Mouse (Mus musculus) layer of hippocampus, adult 2 months (tissue): ENCODE measurements around the gene Zfp867. TPM values are rescaled to one million over a fixed set of nuclear protein-coding genes. Genes with fewer than 3 reads are reported as not detected.

ENCODE experiments used
- DNase-seq, 2 experiments: peaks; one replicate each; pipeline ENCODE4 v3.0.0; 2022; ENCODE audit warnings: low spot score in 2 of 2
- H3K27ac ChIP-seq: fragments of 200-600 bp; 2 replicates; pipeline ENCODE4 v1.8.1; 2022
- H3K4me3 ChIP-seq: fragments of 200-600 bp; 2 replicates; pipeline ENCODE4 v1.8.1; 2022; ENCODE audit warnings: mild to moderate bottlenecking
- CTCF ChIP-seq: fragments of 200-600 bp; conservative IDR thresholded peaks from 2 replicates; pipeline ENCODE4 v1.8.1; 2022; ENCODE audit warnings: antibody characterized with exemption, mild to moderate bottlenecking, moderate library complexity
- total RNA-seq, 2 experiments: library from RNA; stranded (reverse); gene quantifications; 2 replicates each; pipeline ENCODE4 v1.2.3; 2021

The Zfp867 gene
- total RNA-seq, 2 experiments from 2014 or later, result 4.9 to 5.1 TPM

DNA sequence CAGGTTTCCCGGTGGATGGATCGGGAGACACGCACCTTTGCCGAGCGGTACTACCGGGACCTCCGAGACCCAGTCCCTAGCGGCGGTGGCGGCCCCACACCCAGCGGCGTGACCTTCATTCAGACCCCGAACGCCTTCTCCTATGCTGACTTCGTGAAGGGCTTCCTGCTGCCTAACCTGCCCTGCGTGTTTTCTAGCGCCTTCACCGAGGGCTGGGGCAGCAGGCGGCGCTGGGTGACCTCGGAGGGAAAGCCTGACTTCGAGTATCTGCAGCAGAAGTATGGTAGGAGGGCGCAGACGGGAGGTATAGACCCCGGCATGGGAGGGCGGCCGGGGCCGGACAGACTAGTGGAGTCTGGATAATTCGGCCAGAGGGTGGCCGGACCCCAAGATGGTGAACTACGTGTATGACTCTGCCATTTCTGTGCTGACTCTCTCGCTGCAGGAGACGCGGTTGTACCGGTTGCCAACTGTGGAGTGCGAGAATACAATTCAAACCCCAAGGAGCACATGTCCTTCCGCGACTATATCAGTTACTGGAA is 22.0 kb downstream of the Zfp867 start:
- H3K4me3 ChIP-seq, result peak overlapping the region; percentile 97
- peak; percentile 46 for TF ChIP-seq CTCF
- H3K27ac ChIP-seq, result peak overlapping the region; percentile 94
- peak; percentile 16 to 40 for DNase-seq

DNA sequence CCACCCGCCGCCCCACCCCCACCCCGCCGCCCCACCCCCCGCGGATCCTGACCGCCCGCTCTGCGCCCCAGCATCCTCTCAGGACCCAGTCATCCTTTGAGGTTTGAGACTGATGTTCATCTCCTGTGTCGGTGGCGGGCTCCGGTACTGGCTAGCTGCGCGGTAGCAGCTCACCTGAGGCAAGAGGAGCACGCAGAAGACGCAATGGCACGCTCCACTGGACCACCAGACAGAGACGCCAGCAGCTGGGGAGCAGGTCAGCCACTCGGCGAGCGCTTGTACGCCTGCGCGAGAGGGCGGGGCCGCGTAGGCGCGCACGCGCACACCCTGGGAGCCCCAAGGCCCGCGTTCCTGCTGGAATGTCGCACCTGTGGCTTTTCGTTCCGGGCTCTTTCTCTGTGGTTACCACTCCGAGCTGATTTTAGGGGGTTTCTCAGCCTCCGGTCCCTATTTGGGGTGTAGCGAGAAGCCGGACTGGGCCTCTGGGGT is 22.5 kb downstream of the Zfp867 start, which contains the start of gene Jmjd4:
Jmjd4 (plus strand) TSS at position 305 of the 489 bp plus-strand sequence.
- H3K27ac ChIP-seq, result peak within 1 kb of the TSS; percentile 94
- TF ChIP-seq CTCF, result no peak
- DNase-seq, result peak; percentile 92 to 96
- H3K4me3 ChIP-seq, result peak within 1 kb of the TSS; percentile 97

DNA sequence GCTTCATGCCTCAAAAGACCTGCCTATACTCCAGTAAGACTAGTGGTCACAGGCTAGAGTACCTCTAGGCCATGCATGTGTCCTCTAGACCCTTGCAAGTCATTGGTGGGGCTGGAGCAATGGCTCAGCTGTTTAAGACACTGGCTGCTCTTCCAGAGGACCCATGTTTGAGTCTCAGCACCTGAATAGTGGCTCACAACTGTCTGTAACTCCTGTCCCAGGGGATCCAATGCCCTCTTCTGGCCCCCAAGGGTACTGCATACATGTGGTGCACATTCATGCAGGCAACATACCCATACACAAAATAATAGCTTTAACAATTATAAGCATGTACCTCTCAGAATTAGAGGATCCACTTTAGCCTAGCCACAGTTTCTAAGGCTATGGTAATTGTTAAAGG is 29.2 kb downstream of the Zfp867 start:
- peak; percentile 56 for TF ChIP-seq CTCF
- H3K27ac ChIP-seq, result no peak overlapping the region
- DNase-seq, result no peak
- H3K4me3 ChIP-seq, result no peak overlapping the region

DNA sequence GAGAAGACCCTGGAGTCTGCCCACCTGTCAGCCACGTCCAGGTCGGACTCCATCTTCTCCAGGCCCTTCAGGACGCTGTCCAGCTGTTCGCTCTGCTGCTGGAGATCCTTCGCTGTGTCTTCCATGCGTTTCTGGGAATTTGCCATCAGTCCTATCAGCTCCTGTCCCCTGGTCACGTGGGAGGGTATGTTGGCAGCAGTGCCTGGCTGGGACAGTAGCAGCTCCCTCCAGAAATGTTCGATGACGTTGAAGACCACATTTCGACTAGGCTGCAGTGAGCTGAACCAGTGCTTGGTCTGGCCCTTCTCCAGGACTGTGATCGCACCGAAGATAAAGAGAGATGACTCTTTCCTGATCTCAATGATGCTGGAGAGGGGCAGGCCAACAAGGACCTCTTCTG is 34.3 kb downstream of the Zfp867 start:
- H3K4me3 ChIP-seq, result no peak overlapping the region
- no peak for DNase-seq
- TF ChIP-seq CTCF, result no peak
- no peak overlapping the region for H3K27ac ChIP-seq

DNA sequence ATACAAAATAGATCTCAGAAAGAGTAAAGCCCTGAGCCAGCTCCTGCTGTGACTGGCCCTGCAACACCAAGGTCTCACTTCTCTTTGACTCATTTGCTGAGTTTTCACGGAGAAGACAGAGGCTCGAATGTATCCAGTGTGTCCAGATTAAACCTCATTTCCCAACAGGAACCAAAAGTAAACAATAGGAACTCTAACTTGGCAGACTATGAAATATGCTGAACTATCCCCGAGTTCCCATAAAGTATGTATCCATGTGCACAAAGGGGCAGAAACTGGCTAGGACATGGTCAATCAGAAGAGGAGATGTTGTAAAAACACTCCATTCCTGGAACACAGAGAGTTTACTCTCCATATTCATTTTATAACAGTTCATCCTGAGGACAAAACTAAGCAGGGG is 40.0 kb downstream of the Zfp867 start:
- Histone ChIP-seq H3K4me3 (no peak overlapping the region), H3K27ac (no peak overlapping the region)
- no peak for TF ChIP-seq CTCF
- no peak for DNase-seq

DNA sequence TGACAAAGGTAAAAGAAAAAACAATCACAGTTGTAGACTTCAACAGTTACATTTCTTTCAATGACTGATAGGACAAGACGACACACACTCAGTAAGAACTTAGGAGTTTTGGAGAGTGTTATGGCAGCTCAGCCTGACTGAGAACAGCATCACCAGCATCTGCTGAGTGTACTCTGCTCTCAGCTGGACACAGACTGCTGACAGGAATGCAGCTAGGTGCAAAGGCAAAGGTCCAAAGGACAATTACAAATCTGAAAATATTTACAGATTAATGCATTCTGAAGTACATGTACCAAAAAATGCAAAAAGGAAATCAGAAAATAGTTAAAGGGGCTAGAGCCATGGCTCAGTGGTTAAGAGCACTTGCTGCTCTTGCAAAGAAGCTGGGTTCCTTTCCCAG is 42.3 kb downstream of the Zfp867 start:
- H3K4me3 ChIP-seq, result no peak overlapping the region
- no peak for DNase-seq
- TF ChIP-seq CTCF, result no peak
- no peak overlapping the region for H3K27ac ChIP-seq

DNA sequence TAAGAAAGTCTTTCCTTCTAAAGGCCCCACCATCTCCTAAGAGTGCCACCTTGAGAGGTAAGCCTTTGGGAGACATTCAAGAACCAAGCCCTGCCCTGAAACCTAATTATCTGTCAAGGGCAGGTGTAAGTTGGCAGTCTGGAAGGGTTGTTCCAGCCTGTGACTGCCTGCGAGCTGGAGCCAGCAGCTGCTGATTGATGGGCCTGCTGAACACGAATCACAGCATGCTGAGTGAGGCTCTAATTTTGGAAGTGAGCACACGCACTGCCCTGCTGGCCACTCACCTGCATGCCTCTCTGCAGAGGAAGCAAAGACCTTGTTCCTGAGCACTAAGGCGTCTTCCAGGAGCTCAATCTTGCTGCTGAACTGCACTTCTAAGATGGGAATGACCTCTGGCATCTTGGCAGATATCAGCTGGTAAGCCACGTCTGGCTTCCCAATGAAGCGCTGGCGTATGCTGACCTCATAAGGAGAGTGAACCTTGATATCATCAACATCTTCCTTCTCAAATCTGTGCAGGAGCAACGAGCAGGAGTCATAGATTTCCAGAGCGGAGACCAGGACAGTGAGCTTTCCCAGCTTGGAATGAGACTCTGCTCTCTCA is 44.1 kb downstream of the Zfp867 start:
- Histone ChIP-seq H3K4me3 (no peak overlapping the region), H3K27ac (no peak overlapping the region)
- no peak for TF ChIP-seq CTCF
- DNase-seq, result no peak

DNA sequence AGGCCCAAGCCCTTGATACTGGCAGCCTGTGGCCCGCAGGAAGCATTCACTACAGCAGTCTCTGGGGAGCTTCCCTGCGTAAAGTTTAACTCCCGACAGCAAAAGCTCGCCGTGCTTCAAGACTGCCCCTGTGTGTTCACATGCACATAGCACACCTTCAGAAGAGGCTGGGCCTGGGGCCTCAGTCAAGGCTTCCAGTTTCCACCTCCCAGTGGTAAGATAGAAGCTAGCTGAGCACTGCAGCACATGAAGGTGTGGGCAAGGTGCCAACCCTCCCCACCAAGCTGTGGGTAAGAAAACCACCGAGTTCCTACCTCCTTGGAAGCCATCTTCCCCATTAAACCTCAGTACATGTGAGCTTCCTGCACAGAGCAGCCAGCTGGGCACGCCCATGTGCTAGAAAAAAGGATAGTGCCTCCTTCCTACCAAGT is 46.6 kb downstream of the Zfp867 start:
- no peak overlapping the region for H3K27ac ChIP-seq
- TF ChIP-seq CTCF, result peak; percentile 60
- H3K4me3 ChIP-seq, result no peak overlapping the region
- DNase-seq, result no peak

DNA sequence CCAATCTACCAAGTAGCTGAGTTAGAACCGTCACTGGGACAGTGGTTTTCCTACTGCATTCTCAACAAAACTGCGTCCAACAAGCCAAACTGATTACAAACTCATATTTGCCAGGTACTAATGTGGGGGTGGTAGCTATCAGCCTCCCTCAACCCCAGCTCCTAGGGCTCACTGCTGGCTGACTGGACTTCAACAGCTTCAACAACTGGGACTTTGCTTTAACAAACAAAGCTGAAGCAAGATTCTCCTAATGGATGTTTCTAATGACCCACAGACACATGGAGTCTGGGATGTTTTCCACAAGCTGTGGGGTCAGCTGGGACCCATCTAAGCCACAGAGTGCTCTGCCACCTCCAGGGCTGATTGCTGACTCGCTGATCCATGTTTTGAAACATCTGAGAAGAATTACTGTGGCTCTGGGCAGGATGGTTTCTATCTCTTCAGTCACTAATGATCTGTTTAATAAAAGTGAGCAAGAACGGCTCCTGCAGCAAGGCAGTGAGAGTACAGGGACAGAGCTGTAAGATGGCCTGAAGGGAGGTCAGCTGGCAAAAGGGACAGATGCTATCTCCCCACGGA is 49.2 kb downstream of the Zfp867 start:
- TF ChIP-seq CTCF, result no peak
- DNase-seq, result no peak
- Histone ChIP-seq H3K27ac (no peak overlapping the region), H3K4me3 (no peak overlapping the region)

DNA sequence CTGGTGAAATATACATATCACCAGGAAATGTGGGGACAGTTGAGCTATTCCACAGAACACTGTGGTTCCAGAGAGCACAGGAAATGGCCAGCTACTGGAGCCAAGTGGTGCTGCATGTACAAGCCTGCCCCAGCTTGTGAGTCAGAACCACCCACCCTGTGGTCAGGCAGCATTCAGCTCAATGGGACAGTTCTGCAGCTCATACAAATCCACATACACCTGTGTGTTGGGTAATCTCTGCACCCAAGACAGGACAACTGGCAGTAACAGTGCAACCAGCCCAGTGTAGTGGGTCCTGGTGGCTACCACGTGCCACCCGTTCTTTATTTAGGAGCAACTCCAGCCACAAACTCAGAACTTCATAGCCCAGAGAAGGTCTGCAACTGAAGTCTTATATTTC is 50.3 kb downstream of the Zfp867 start:
- no peak for DNase-seq
- H3K27ac ChIP-seq, result no peak overlapping the region
- no peak overlapping the region for H3K4me3 ChIP-seq
- TF ChIP-seq CTCF, result no peak

DNA sequence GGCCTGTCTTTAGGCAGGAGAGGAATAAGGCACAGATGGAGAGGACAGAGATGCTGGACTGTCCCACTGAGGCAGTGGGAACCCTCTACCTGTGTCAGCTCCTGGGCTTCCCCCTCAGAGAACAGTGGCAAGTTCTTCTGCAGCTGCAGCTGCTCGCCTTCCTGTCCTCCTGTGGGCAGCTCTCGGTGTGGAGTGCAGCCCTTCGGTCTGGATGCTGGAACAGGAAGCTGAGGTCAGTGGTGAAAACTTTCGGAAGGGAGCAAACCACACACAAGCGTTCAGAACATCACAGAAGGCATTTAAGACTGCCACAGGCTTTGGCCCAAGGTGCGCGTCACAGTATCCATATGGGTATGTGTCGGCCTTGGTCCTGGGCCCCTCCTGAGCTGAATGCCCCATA is 50.8 kb downstream of the Zfp867 start:
- H3K27ac ChIP-seq, result no peak overlapping the region
- H3K4me3 ChIP-seq, result no peak overlapping the region
- DNase-seq, result no peak
- no peak for TF ChIP-seq CTCF

DNA sequence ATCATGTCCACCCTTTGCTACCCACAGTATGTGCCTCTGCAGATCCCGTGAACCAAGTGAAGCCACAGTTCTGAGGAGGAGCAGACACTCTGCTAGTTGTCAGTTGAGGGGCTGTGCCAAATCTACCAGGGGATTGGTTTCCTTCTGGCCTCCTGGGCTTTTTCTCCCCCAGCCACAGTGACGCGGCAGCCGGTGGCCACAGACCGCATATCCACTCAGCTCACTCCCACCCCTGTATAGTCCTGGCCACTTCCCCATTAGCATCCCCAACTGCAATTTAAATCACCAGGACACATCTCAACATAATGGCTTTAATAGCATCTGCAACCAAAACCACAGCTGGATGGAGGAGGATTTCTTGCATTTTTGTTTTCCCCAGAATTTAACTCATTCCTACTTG is 53.6 kb downstream of the Zfp867 start:
- no peak for TF ChIP-seq CTCF
- DNase-seq, result no peak
- H3K4me3 ChIP-seq, result no peak overlapping the region
- H3K27ac ChIP-seq, result peak overlapping the region; percentile 2; the same call in 1 of the 2 replicates

DNA sequence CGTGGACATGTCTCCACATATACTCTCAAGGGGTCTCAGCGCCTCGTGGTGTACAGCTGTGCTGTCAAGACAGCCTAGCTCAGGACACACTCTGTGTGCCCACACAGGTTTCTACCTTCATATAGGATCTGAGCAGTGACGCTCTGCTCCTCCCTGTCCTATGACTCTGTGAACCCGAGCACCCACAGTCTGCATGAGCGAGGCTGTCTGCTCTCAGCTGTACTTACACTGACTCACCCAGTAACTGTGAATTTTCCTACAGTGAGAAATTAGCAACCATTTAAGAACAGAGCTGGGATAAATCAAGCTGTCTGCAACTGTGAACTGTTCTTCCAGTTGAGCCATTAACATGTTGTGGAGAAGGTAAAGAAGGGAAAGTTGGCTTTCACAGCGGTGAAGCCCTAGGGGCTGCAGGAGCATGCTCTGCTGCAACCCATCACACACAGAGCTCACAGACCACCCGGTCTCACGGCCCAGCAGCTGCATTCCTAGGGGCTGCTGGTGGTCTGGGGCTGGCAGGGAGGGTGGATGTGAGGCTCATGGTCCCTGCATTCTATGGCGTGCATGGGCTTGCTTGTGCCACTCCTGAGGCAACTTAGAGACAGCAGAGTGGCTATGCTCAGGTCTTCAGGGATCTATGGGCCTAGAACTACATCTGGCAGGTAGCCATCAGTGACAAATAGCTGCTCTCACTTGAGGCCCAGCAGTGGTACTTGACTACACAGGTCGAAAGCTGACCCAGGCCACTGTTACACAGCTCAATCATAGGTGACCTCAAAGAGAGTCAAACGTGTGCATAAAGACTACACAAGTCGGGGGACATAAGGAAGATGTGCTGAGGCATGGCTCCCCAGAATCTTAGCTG is 59.0 kb downstream of the Zfp867 start:
- no peak for DNase-seq
- TF ChIP-seq CTCF, result no peak
- H3K27ac ChIP-seq, result peak overlapping the region; percentile 43; the same call in 1 of the 2 replicates

More for the DNA sequence above, 59.0 kb downstream of the Zfp867 start:
- H3K4me3 ChIP-seq, result no peak overlapping the region
